Mouse (Mus musculus) midbrain, postnatal 0 days (tissue): ENCODE measurements at regions not wholly inside any gene's neighbourhood (a gene's known extent, or its start where the extent isn't known, plus 50 kb on each side); places are given as distances from the start of the nearest gene placed in this dataset.

ENCODE experiments used
- ATAC-seq: fragments of 200-750 bp; cut with Nextera tagmentation; 2 replicates; pipeline ENCODE4 v1.8.0; 2017; ENCODE audit warnings: moderate number of reproducible peaks, mild to moderate bottlenecking, moderate TSS enrichment, moderate library complexity; ENCODE audit not compliant: low FRiP score
- DNase-seq: peaks from one replicate; pipeline ENCODE4 v3.0.0-alpha.2; 2015; ENCODE audit warnings: low spot score
- H3K27ac ChIP-seq: fragments of 300-500 bp; sonication (generic); 2 replicates; pipeline ENCODE4 v1.5.1; 2014; ENCODE audit warnings: low read depth, mild to moderate bottlenecking, low read length, mixed read lengths
- H3K27me3 ChIP-seq: fragments of 300-500 bp; sonication (generic); 2 replicates; pipeline ENCODE4 v1.6.1; 2014; ENCODE audit warnings: low read length, control low read depth, mixed read lengths; ENCODE audit not compliant: insufficient read depth
- H3K36me3 ChIP-seq: fragments of 300-500 bp; sonication (generic); 2 replicates; pipeline ENCODE4 v1.6.1; 2014; ENCODE audit warnings: low read length, control low read depth, mixed read lengths; ENCODE audit not compliant: insufficient read depth
- H3K4me1 ChIP-seq: fragments of 300-500 bp; sonication (generic); 2 replicates; pipeline ENCODE4 v1.6.1; 2014; ENCODE audit warnings: mild to moderate bottlenecking, control low read depth, antibody characterized with exemption, low read length, mixed read lengths; ENCODE audit not compliant: insufficient read depth
- H3K4me2 ChIP-seq: fragments of 300-500 bp; sonication (generic); 2 replicates; pipeline ENCODE4 v1.6.1; 2014; ENCODE audit warnings: low read depth, mild to moderate bottlenecking, low read length, mixed read lengths; ENCODE audit not compliant: poor library complexity, severe bottlenecking
- H3K4me3 ChIP-seq: fragments of 300-500 bp; sonication (generic); 2 replicates; pipeline ENCODE4 v1.5.1; 2014; ENCODE audit warnings: low read depth, mild to moderate bottlenecking, low read length, moderate library complexity
- H3K9ac ChIP-seq: fragments of 300-500 bp; sonication (generic); replicated peaks from 2 replicates; pipeline ENCODE4 v1.6.1; 2014; ENCODE audit warnings: mild to moderate bottlenecking, low read length, moderate library complexity, mixed read lengths; ENCODE audit not compliant: poor library complexity, severe bottlenecking
- H3K9me3 ChIP-seq: fragments of 300-500 bp; sonication (generic); 2 replicates; pipeline ENCODE4 v1.6.1; 2016; ENCODE audit warnings: low read length, control low read depth
- CTCF ChIP-seq: IDR thresholded peaks from 2 replicates; pipeline ENCODE4 v1.5.1; 2016; ENCODE audit warnings: antibody characterized with exemption, mild to moderate bottlenecking
- WGBS: fragments of 180-500 bp; shearing (Covaris S2); extraction: QIAGEN DNeasy Blood & Tissue Kit; methylation state at CpG from one replicate; pipeline ENCODE4 v1.1.7; 2014; 5-methylcytosine and 5-hydroxymethylcytosine counted together

DNA sequence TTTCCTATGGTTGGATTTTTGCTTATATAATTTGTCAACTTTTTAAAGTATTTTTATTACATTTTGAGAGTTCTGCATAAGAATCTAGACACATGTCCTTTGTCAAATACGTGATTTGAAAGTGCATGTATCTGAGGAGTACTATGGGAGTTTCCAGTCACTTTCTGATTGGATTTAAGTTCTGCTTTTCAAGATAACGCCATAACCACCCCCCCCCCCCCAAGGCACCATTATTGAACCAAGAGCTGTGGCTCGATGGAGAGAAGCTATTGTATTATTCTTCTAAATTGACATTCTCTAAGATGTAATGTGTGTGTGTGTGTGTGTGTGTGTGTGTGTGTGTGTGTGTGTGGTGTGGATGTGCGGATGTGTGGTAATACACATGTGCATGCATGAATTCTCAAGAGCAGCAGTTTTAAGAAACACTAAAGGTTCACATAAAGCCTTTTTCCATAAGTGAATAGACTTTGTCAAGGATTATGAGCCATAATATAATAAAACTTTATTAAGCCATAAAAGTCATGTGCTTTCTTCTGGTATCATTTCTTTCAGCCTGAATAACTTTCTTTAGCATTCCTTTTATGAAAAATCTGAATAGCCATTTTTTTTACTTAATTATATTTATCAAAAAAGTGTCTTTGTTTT, 95.5 kb upstream of the Calcr start:
- H3K4me2 ChIP-seq, result no peak overlapping the region

DNA sequence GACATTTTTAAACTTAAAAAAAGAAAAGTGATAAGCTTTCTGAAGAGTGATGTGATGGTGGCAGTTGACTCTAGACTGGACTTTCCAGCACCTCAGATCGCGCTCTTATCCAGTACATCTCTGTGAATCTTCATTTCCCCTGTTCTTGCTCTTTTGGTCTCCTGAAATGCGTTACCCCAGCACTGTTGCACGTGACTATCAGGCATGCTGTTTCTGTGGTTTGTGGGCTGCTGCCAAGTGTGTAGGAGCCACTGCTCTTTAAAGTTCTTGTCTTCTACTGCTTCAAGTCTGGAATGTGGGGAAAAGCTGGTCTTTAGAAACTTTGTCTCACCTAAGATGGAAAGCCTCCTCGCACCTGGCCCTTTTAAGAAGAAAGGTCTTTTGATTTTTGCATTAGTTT, 85.6 kb upstream of the Calcr start:
- DNase-seq, result no peak
- no peak for ATAC-seq
- 92% methylated on average over 5 of the region's 5 CpGs for WGBS
- no peak for TF ChIP-seq CTCF
- Histone ChIP-seq H3K27me3 (no peaks in the 10 kb centered on the region), H3K36me3 (no peaks in the 10 kb centered on the region), H3K9ac (no peak overlapping the region), H3K27ac (no peak overlapping the region), H3K4me1 (no peaks in the 10 kb centered on the region), H3K4me3 (no peak overlapping the region), H3K9me3 (no peaks in the 10 kb centered on the region), H3K4me2 (no peak overlapping the region)

More for the DNA sequence above, 95.5 kb upstream of the Calcr start:
- ATAC-seq, result no peak
- no peaks in the 10 kb centered on the region for H3K27me3 ChIP-seq
- no peaks in the 10 kb centered on the region for H3K4me1 ChIP-seq
- H3K4me3 ChIP-seq, result no peak overlapping the region
- no peak for DNase-seq
- H3K36me3 ChIP-seq, result no peaks in the 10 kb centered on the region
- H3K9ac ChIP-seq, result no peak overlapping the region
- H3K9me3 ChIP-seq, result no peaks in the 10 kb centered on the region
- WGBS, result 81% methylated on average over 4 of the region's 4 CpGs
- H3K27ac ChIP-seq, result no peak overlapping the region
- TF ChIP-seq CTCF, result no peak
